Mouse (Mus musculus) olfactory bulb, adult 2 months (tissue): ENCODE data around the gene Arhgdia. TPM values are rescaled to one million over a fixed set of nuclear protein-coding genes. Genes with fewer than 3 reads are reported as not detected.
"Not testable (repeated sequence)": the region's sequence is repeated elsewhere in the genome, so short reads cannot be mapped to it uniquely, and the experiment has no call there.

Source experiments
- H3K27ac ChIP-seq: fragments of 200-500 bp; 2 replicates; pipeline ENCODE4 v1.5.1; 2012; ENCODE audit warnings: low read depth, low read length; ENCODE audit not compliant: insufficient read depth
- H3K4me1 ChIP-seq: fragments of 200-500 bp; 2 replicates; pipeline ENCODE4 v1.6.1; 2012; ENCODE audit warnings: low read length; ENCODE audit not compliant: control insufficient read depth, insufficient read depth
- H3K4me3 ChIP-seq: fragments of 200-500 bp; 2 replicates; pipeline ENCODE4 v1.5.1; 2012; ENCODE audit warnings: mild to moderate bottlenecking, low read depth, low read length, moderate library complexity; ENCODE audit not compliant: insufficient read depth
- CTCF ChIP-seq: fragments of 200-500 bp; IDR thresholded peaks from 2 replicates; pipeline ENCODE4 v1.5.1; 2012; ENCODE audit warnings: low read depth, mild to moderate bottlenecking, low read length, moderate library complexity; ENCODE audit not compliant: insufficient read depth
- POLR2A ChIP-seq: fragments of 200-500 bp; IDR thresholded peaks from 2 replicates; pipeline ENCODE4 v1.6.1; 2012; ENCODE audit warnings: mild to moderate bottlenecking, low read depth, low read length, moderate library complexity; ENCODE audit not compliant: insufficient read depth
- WGBS: fragments of 180-500 bp; shearing (Covaris S2); methylation state at CpG from one replicate; pipeline ENCODE4 v1.1.7; 2018; 5-methylcytosine and 5-hydroxymethylcytosine counted together
- polyA plus RNA-seq: library from polyadenylated mRNA; stranded (reverse); fragments of >200 nt; gene quantifications from 2 replicates; pipeline ENCODE4 v1.2.4, GENCODE M21; 2012; ENCODE audit warnings: low replicate concordance; ENCODE audit not compliant: missing spikeins, insufficient read depth, insufficient read length

Arhgdia gene
- polyA plus RNA-seq, 1 experiment: 143 TPM

GRCm38 (mm10) chr11:120603545-120603944 lies 22.1 kb upstream of the Arhgdia start:
- Histone ChIP-seq H3K4me1 (peaks cover 15% of the 10 kb centered on the region), H3K27ac (no peak overlapping the region), H3K4me3 (no peak overlapping the region)
- 84% methylated on average over 2 of the region's 2 CpGs for WGBS
- TF ChIP-seq POLR2A: no peak
- TF ChIP-seq CTCF: no peak

GRCm38 (mm10) chr11:120600716-120601115 lies 19.3 kb upstream of the Arhgdia start:
- 93% methylated on average over 3 of the region's 3 CpGs for WGBS

GRCm38 (mm10) chr11:120598990-120599549 lies 17.6 kb upstream of the Arhgdia start:
- no peak for TF ChIP-seq POLR2A
- TF ChIP-seq CTCF: no peak
- 39% methylated on average over 17 of the region's 17 CpGs for WGBS
- H3K4me3 ChIP-seq: peak overlapping the region; percentile 86
- H3K4me1 ChIP-seq: peaks cover 16% of the 10 kb centered on the region
- no peak overlapping the region for H3K27ac ChIP-seq

More at GRCm38 (mm10) chr11:120600716-120601115, 19.3 kb upstream of the Arhgdia start:
- H3K27ac ChIP-seq: no peak overlapping the region
- TF ChIP-seq POLR2A: no peak
- no peak for TF ChIP-seq CTCF
- H3K4me3 ChIP-seq: no peak overlapping the region
- peaks cover 16% of the 10 kb centered on the region for H3K4me1 ChIP-seq

GRCm38 (mm10) chr11:120598283-120598989 lies 17.0 kb upstream of the Arhgdia start, which contains the start of the genes Alyref and Anapc11:
TSS of gene Alyref (minus strand) at chr11:120598365.
TSS of gene Anapc11 (plus strand) at chr11:120598421.
- H3K4me1 ChIP-seq: peaks cover 16% of the 10 kb centered on the region
- H3K27ac ChIP-seq: no peak within 1 kb of the TSS; the same call in 1 of the 2 replicates
- TF ChIP-seq POLR2A (0 out of 2 replicates have a peak, but pooled peaks have one; percentile 58), CTCF (no peak)
- H3K4me3 ChIP-seq: peak within 1 kb of the TSS; percentile 86
- WGBS: under 1% methylated on average over 88 of the region's 88 CpGs

GRCm38 (mm10) chr11:120597240-120598235 lies 16.1 kb upstream of the Arhgdia start:
- TF ChIP-seq CTCF (no peak), POLR2A (no peak)
- Histone ChIP-seq H3K4me1 (peaks cover 16% of the 10 kb centered on the region), H3K4me3 (peak overlapping the region; percentile 86), H3K27ac (no peak overlapping the region)
- WGBS: 4% methylated on average over 99 of the region's 99 CpGs

- Histone ChIP-seq H3K4me3 (no peak overlapping the region), H3K4me1 (no peaks in the 10 kb centered on the region), H3K27ac (no peak overlapping the region)
- 85% methylated on average over 6 of the region's 6 CpGs for WGBS
- TF ChIP-seq CTCF (no peak), POLR2A (no peak)
These were observed 7.1 kb upstream of the Arhgdia start for GRCm38 (mm10) chr11:120588531-120588930.

- Histone ChIP-seq H3K27ac (no peak overlapping the region), H3K4me1 (peaks cover 20% of the 10 kb centered on the region), H3K4me3 (no peak overlapping the region)
- TF ChIP-seq CTCF (no peak), POLR2A (no peak)
- 96% methylated on average over 1 of the region's 1 CpGs for WGBS
These were observed 2.5 kb upstream of the Arhgdia start for GRCm38 (mm10) chr11:120583937-120584336.

- H3K4me3 ChIP-seq, H3K27ac ChIP-seq: not testable (repeated sequence)
- peaks cover 20% of the 10 kb centered on the region for H3K4me1 ChIP-seq
- WGBS: 97% methylated on average over 2 of the region's 2 CpGs
These were observed 1.5 kb upstream of the Arhgdia start for GRCm38 (mm10) chr11:120582982-120583293.
